Mouse (Mus musculus) activated CD4-positive, CD25-positive, alpha-beta regulatory T cell, adult 9 weeks (primary cell): Measurements from ENCODE around the gene Zfp658. TPM values are rescaled to one million over a fixed set of nuclear protein-coding genes. Genes with fewer than 3 reads are reported as not detected.

Source experiments
- polyA plus RNA-seq: library from polyadenylated mRNA; unstranded; fragments of 100-300 nt; shearing (Covaris generic); gene quantifications from one replicate; pipeline ENCODE4 v1.2.1, GENCODE M21; 2017

The Zfp658 gene
- 5.5 TPM for polyA plus RNA-seq

DNA sequence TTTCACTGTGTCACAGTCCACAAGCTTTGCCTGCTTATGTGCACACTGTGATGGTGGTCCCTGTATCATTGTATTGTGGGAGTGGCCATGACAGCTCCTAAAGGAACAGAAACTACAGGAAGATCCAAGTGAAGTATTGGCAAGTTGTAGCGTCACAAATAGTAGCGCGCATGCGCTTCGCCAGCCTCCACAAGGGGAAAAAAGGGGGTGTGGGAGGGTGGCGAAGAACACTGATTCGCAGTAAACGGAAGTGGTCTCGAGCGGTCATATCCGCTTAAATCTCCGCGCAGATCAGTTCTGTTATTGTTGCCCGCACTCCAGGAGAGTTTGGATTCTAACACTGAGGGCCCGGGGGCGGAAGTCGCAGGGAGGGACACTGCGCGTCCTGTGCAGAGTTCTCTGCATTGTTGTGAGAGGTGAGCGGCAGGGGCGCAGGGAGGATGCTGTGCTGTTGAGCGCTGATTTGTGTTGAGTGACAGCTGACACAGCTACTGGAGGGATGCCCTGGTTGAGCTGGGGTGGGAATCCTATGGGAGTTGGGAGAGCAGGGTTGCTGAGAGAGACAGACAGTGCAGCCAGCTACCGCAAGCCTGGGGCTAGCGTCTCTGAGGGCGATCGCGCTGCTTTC, at the start of gene Zfp658:
Zfp658 (plus strand) TSS at position 251 of the 628 bp plus-strand sequence.

DNA sequence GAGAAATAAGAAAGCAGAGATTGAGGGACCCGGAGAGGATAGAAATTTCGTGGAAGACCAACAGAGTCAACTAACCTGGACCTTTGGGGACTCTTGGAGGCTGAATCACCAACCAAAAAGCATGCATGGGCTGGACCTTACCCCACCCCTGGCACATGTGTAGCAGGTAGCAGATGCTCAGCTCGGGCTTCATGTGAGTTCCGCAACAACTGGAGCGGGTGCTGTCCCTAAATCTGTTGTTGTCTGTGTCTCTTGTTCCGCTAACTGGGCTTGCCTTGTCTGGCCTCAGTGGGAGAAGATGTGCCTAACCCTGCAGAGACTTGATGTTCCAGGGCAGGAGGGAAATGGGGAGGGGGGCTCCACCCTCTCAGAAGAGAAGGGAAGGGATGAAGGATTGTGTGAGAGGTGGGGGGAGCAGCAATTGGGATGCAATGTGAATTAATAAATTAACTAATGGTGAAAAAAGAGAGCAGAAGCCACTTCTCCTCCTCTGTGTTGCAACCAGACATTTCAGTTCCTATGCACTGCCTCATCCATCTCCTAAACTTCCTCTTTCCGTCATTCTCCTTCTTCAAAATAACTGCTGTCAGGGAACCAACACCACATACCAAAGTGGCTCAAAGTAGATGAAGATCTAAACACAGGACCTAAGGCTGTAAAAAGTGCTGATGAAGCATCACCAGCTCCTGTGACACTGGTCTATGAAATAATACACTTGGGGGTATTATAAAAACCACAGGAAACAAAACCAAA, 17.7 kb upstream of the Zfp658 start, which contains the start of gene Cd33:
Cd33 (minus strand) TSS at position 204 of the 753 bp plus-strand sequence.

DNA sequence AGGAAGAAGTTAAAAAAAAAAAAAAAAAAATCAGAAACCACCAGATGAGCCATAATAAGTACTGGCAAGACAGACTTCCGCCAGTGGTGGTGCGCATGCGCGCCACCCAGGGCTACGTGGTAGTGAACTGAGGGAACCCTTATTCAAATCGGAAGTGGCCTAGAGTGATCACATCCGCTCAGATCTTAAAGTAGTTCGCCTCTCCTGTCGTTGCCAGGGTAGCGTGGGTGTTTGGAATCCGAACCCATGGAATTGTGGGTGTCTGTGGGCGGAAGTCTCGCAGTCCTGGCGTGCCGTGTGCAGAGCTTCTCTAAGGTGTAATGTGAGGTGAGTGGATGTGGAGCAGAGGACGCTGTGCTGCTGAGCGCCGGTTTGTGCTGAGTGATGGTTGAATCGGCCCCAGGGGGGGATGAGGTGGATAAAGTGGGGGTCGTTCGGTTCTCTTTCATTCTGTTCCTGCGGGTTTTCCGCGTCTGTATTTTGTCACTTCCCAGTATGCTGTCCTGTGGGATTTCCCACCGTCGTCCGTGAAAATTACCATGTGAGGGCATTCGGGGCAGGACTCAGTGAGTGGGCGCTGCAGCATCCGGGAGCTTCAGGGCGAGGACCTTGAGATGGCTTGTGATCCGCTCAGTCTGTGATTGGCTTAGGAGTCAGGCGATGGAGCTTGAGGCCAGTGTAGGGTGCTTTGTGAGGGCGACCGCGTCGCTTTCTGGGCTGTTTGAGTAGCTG, 17.6 kb downstream of the Zfp658 start, which contains the start of gene Zfp719:
Zfp719 (plus strand) TSS at position 171 of the 732 bp plus-strand sequence.

DNA sequence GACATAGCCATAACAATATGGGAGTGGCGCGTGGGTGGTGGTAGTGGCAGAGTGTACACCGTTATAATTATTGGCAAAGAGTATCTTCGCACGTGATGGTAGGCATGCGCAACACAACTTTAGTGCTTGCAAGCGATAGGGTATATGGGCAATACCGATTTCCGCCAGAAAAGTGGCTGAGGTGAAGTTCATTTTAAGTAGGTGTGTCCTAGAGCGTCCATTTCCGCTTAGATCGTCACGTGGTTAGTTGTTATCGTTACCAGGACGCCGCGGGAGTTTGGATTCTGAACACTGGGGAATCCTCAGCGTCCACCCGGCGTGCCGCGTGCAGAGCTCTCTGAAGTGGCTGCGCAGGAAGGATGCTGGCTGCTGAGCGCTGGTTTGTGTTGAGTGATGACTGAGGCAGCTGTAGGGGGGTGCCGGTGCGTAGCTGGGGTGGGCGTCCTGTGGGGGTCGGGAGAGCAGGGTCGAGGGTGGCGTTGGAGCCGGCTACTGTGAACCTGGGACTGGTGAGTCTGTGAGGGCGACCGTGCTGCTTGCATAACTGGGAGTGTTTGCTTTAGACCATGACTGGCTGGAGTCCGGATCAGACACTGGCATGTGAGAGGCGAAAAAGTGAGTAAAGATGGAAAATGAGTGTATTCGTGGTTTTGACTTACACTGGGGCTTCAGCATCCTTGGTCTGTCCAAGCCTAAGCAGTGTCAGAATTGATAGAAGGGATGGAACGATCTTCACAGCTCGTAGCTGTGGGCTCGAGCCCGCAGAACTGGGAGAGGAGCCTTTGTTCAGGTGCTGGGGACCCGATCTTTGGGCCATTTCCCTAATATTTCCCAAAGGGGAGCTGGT, 45.1 kb downstream of the Zfp658 start, which contains the start of gene Zfp819:
Zfp819 (plus strand) TSS at position 274 of the 847 bp plus-strand sequence.

Other genes with a start within 250 kb of the Zfp658 start
- 24.8 TPM for gene Zfp715, start 249.0 kb upstream of the Zfp658 start, polyA plus RNA-seq
- gene Siglecf, start 210.9 kb upstream of the Zfp658 start, polyA plus RNA-seq, result not detected
- gene Siglecg, start 154.1 kb upstream of the Zfp658 start, polyA plus RNA-seq, result 0.31 TPM
- not detected for gene Lim2, start 134.6 kb upstream of the Zfp658 start, polyA plus RNA-seq
- gene Nkg7, start 125.2 kb upstream of the Zfp658 start, polyA plus RNA-seq, result 186 TPM
- not detected for gene Cldnd2, start 121.5 kb upstream of the Zfp658 start, polyA plus RNA-seq
- gene Etfb, start 118.2 kb upstream of the Zfp658 start, polyA plus RNA-seq, result 153 TPM
- gene Gm45233, start 118.1 kb upstream of the Zfp658 start, polyA plus RNA-seq, result not detected
- gene Vsig10l, start 99.1 kb upstream of the Zfp658 start, polyA plus RNA-seq, result 3.5 TPM
- gene Iglon5, start 72.2 kb upstream of the Zfp658 start, polyA plus RNA-seq, result not detected
- not detected for gene 4931406B18Rik, start 56.3 kb upstream of the Zfp658 start, polyA plus RNA-seq
- 0.29 TPM for gene Cd33, start 17.8 kb upstream of the Zfp658 start, polyA plus RNA-seq
- gene Zfp719, start 17.4 kb downstream of the Zfp658 start, polyA plus RNA-seq, result 13.9 TPM
- not detected for gene Zfp819, start 44.9 kb downstream of the Zfp658 start, polyA plus RNA-seq
- gene Ceacam18, start 72.5 kb downstream of the Zfp658 start, polyA plus RNA-seq, result not detected
- gene Siglece, start 97.9 kb downstream of the Zfp658 start, polyA plus RNA-seq, result 1.4 TPM
- gene Ctu1, start 109.8 kb downstream of the Zfp658 start, polyA plus RNA-seq, result 3.6 TPM
- not detected for gene Klk14, start 128.2 kb downstream of the Zfp658 start, polyA plus RNA-seq
- gene Klk13, start 150.3 kb downstream of the Zfp658 start, polyA plus RNA-seq, result not detected
- not detected for gene Klk12, start 206.6 kb downstream of the Zfp658 start, polyA plus RNA-seq
- 0.38 TPM for gene Klk11, start 212.3 kb downstream of the Zfp658 start, polyA plus RNA-seq
- not detected for gene Klk10, start 218.8 kb downstream of the Zfp658 start, polyA plus RNA-seq
- gene Klk9, start 229.6 kb downstream of the Zfp658 start, polyA plus RNA-seq, result 0.43 TPM
- gene Klk8, start 235.3 kb downstream of the Zfp658 start, polyA plus RNA-seq, result 144 TPM
- 0.24 TPM for gene Klk7, start 249.0 kb downstream of the Zfp658 start, polyA plus RNA-seq